Mouse (Mus musculus): ENCODE data around the gene G530012D18Rik. TPM values are rescaled to one million over a fixed set of nuclear protein-coding genes. Genes with fewer than 3 reads are reported as not detected.

Gene G530012D18Rik
- polyA plus RNA-seq, 1 experiment from 2014 or later = not detected

Other genes starting within 250 kb of the G530012D18Rik start
- gene Sp110, start 23.1 kb downstream of the G530012D18Rik start, polyA plus RNA-seq (2014; fragmentation: Nextera tagmentation; extraction: Ambion mirVana) = 2.1 and 2.4 TPM in 2 replicates
- 1.3 and 1.4 TPM in 2 replicates for gene Sp140, start 24.7 kb downstream of the G530012D18Rik start, polyA plus RNA-seq (2014; fragmentation: Nextera tagmentation; extraction: Ambion mirVana)
- gene Sp100, start 74.3 kb downstream of the G530012D18Rik start, polyA plus RNA-seq (2014; fragmentation: Nextera tagmentation; extraction: Ambion mirVana) = 1.8 and 2.0 TPM in 2 replicates
- gene A630001G21Rik, start 203.0 kb downstream of the G530012D18Rik start, polyA plus RNA-seq (2014; fragmentation: Nextera tagmentation; extraction: Ambion mirVana) = 0.67 and 1.1 TPM in 2 replicates
- gene Cab39, start 217.8 kb downstream of the G530012D18Rik start, polyA plus RNA-seq (2014; fragmentation: Nextera tagmentation; extraction: Ambion mirVana) = 43.5 and 46.2 TPM in 2 replicates